Mouse (Mus musculus): ENCODE data around the gene Asb6.

The Asb6 gene

DNA sequence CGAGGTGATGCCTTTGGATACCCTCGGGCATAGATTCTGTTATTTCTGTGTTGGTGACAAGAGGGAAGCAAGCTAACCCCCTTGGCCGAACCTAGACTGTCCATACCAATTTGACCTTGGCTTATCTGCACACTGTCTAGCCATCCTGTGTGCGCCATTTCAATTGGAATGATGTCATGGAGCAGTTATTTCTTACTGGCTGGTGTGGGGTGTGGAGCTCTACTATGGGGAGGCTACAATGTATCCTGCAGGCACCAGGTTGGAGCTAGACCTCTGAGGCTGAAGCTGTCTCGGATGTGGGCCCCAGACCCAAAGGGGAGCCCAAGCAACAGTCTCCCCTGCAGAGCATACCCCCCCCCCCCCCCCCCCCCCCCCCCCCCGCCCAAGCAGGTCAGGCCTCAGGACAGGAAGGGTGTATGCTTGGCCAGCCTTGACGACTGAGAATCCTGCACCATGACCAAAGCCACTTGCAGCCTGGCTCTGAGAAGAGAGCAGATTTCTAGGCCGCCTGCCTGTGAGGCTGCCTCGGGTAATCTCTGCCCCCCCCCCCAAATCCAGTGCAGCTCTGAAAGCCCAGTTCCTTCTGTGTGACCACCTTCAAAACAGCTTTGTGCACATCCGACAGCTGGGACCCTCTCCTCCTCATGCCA, 4.4 kb upstream of the Asb6 start, which contains the start of gene Prrx2:
Prrx2 (plus strand) TSS at position 600 of the 650 bp plus-strand sequence.
- no peak for DNase-seq (ENCODE audit: low spot score)

DNA sequence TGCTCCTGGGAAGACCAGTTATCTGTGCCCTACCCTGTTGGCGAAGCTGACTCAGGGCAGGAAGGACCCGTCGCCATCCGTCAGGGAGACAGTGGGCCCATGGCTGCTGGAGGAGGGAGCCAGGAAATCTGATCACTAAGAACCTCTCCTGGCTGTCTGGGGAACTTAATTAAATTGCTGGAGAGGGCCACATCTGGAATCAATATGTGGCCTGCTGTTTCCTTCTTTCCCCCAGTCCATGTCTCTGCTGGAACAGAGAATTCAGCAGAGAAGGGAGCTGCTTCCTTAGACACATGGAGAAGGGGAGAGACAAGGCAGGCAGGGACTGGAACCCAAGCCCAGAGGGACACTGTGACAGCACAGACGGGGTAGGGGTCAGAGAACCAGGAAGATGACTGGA, 3.5 kb upstream of the Asb6 start:
- DNase-seq (ENCODE audit: low spot score) = no peak

DNA sequence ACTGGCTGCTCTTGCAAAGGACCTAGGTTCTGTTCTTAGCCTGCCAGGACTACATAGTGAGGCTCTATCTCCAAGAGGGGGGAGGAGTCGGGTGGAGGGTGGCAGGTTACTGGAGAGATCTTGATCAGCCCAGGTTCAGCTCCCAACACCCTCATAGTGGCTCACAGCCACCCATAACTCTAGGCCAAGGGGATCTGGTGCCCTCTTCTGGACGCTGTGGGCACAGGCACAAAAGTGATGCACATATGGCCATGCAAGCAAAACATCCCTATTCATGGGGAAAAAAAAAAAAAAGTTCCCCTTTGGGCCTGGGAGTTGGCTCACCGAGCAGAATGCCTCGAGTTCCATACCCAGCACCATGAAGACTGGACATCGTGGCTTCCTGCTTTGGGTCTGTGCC, 818 bp downstream of the Asb6 start:
- DNase-seq (ENCODE audit: low spot score) = no peak

DNA sequence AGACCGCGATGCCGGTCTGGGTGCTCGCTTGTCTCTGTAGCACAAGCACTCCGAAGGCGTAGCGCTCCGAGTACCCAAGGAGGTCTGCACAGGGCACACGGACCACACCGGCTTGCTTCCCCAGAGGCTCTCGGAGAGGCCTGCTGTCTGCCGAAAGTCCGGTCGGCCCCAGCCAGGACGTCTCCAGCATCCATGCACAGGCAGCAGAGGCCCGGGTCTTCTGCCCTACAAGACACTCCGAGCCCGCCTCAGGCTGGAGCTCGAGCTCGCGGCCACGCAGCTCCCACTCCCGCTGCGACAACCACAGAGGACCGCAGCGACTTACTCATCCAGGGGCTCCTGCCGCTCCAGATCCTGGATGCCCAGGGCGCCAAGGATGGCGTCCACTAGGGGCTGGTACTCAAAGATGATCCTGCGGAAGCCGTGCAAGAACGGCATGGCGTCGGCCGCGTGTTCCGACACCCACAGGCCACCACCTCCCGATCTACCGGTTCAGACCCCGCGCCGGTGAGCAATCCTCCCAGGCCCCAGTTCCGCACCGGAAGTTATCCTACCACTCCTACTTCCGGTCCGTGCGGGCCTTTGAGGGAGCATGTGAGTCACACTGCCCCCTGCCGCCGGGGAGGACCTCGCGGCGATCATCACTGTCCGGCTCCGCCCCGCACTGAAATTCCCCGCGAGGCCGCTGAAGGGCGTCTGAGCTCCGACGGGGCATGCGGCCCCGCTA, 2.2 kb downstream of the Asb6 start:
- peak; percentile 83 for DNase-seq (ENCODE audit: low spot score)

DNA sequence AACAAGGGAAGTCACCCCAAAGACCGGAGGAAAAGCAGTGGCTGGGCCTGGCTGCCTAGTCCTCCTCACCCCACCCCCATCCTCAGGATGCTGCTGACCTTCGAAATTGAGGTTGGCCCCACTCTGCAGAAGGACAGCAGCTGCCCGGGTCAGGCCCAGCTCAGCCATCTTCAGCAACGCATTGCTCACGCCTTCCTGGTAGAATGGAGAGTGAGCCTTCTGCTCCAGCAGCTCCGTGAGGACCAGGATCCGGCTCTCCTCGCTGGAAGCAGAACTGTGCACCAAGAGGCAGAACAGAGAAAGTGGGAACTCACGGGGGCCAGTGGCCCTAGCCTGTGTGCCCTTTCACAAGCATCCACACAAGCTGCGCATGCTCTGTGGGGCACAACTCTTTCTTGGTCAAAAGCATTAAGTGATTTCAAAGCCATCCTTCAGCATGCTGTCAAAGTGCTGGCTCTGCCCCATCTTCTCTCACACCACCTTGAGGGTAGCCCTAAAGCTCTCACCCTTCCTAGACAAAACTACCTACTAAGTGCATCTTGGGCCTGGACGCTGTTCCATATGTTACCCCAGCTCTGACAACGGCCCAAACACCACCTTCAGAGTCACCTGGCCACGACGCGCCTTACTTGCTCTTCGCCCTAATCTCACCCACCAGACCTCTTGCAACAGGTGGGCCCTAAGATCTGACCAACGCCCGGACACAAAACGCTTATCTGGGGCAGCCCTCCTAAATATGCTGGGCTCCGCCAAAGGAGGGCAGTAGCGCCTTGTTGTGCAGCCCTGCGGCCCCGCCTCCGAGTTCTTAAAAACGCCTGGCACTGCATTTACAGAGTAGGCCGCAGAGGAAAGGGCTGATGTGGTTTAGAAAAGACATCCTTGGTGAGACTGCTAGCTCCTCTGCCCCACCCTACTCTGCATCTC, 3.0 kb downstream of the Asb6 start:
- DNase-seq (ENCODE audit: low spot score) = peak; percentile 44

DNA sequence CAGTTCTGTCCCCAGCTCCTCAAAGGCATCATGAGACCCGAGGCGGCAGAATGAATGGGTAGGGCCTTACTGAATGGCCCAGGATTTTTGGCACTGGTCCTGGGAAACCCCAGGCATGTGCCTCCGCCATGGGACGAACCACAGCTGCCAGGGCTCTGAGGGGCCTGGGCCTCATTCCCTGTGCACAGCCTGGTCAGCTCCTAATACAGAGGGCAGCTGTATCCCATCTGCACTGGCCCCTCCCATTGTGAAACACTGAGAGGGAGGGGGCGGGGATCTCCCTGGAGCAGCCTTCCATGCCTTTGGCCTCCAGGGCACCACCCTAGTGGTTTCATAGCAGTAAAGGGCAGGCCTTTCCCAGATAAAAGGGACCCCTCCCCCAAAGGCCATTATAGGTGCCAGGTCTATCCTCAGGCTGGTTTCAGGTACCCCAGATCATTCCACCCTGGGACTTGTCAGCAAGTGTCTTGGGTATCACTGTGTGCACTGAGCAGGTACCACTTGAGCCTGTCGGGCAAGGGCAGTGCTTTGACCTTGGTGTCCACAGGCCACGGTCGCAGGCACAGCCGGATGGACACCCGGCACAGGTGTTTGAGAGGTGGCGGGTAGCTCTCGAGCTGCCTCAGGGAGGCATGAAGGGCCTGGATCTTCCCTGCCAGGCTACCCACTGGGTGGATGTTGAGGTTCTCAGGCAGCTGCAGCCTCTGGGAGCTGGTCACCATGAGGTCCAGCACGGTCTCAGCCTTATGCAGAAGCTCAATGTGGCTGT, 6.6 kb downstream of the Asb6 start:
- no peak for DNase-seq (ENCODE audit: low spot score)

DNA sequence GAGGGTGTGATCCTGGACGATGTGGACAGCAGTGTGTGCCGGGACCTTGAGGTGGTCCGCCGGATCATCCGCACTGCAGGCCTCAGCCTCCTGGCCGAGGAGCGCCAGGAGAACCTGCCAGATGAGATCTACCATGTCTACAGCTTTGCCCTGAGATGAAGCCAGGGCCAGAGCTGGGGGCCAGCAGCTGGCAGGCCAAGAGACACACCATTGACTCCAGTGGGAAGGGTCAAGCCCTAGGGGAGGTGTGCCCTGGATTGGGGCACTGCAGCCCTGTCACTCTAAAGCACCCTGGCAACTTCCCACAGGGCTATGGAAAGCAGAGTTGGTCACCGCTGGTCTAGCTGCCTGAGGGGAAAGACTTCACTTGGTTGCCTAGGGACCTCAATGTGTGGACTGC, 7.7 kb downstream of the Asb6 start:
- no peak for DNase-seq (ENCODE audit: low spot score)

DNA sequence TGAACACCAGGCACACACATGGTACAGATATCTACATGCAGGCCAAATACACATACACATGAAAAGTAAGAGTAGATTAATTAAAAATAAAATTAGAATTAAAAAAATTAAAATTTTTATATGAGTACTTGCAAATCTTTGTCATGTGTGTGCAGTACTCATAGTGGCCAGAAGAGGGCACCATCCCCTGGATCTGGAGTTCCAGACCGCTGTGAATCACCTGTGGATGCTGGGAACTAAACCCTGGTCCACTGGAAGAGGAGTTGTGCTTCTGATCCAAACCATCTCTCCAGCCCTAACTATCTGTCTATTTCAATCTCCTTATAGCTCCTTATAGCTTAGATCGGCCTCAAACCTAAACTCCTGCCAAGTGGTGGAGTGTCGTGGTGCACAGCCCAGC, 9.1 kb downstream of the Asb6 start:
- no peak for DNase-seq (ENCODE audit: low spot score)

DNA sequence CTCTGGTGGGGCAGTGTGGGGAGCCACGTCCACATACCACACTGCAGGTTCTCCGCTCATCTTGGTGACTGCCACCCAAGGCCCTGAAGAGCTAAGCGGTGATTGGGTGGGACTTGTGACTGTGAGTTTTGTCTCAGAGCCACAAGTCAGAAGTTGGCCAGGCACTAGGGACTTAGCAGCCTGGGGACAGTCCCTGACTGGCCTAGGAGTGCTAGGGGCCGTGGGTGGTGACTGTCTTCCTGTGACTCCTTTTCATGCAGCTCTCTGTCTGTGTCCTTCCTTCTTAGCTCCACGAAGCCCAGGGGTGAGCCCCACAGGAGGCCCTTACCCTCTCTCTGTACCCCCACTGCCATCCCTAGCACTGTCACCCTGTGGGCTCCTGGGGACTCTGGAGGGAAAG, 10.3 kb downstream of the Asb6 start:
- DNase-seq (ENCODE audit: low spot score) = no peak

DNA sequence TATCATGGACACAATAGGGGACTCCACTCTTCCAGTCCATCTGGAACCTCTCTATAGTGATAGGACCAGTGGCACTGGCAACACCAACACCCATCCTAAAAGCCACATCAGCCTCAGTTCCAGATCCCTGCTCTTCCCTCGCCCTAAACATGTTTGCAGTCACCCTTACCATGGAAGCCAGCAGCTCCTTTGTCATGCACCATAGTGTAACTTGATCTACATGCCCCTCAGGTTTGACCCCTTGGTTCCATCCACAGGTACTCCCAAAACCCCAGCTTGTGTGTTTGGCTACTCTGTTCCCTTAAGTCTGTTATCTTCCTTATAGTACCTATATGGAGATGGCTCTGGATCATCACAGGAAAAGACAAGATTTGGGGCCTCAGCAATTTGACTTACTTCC, 13.8 kb downstream of the Asb6 start:
- DNase-seq (ENCODE audit: low spot score) = no peak

DNA sequence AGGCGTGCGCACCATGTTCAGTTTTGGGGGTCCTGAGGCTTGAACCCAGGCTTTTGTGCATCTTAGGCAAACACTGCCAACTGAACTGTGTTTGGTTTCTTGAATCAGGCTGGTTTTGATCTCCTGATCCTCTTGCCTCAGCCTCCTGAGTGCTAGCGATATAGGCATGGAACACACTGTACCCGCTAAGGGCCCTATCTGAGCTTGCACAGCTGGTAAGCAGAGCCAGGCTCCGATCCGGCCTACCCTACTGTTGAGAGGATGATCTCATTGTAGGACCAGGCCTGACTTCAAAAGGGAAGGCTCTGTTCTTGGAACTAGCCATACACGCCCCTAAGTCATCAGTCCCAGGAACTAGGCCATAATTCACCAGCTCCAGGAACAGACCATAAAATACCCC, 19.6 kb downstream of the Asb6 start:
- DNase-seq (ENCODE audit: low spot score) = no peak

DNA sequence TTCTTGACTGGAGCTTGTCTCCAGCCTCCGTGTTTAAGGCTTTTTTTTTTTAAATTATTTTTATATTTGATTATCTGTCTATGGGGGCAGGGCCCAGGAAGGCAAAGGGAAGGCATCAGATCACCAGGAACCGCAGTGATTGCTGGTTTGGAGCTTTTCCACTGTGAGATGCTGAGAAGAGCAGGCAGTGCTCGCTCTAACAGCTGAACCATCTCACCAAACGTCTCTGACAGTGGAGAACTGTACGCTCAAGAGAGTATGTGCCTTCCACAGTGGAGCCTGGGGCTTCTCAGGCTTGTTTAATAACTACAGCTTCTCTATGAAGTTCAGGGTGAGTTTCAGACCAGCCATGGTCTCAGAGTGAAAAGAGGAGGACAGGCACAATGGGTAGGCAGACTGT, 20.6 kb downstream of the Asb6 start:
- no peak for DNase-seq (ENCODE audit: low spot score)

DNA sequence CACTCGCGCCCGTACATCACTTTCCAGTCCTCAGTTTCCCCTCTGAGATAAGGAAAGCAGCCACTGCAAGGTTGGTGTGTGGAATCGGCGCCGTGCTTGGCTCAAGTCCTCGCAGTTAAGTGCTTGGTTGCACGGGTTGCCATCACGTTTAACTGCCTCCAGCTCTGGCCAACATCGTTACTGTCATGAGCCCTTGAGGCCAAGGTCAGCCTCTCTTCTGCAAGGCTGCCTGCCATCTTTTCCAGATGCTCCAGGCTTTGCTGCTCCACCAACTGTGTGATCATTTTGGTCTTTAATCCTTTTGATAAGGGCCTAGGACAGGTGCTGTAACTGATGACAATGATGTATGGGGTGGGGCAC, 21.9 kb downstream of the Asb6 start:
- no peak for DNase-seq (ENCODE audit: low spot score)

DNA sequence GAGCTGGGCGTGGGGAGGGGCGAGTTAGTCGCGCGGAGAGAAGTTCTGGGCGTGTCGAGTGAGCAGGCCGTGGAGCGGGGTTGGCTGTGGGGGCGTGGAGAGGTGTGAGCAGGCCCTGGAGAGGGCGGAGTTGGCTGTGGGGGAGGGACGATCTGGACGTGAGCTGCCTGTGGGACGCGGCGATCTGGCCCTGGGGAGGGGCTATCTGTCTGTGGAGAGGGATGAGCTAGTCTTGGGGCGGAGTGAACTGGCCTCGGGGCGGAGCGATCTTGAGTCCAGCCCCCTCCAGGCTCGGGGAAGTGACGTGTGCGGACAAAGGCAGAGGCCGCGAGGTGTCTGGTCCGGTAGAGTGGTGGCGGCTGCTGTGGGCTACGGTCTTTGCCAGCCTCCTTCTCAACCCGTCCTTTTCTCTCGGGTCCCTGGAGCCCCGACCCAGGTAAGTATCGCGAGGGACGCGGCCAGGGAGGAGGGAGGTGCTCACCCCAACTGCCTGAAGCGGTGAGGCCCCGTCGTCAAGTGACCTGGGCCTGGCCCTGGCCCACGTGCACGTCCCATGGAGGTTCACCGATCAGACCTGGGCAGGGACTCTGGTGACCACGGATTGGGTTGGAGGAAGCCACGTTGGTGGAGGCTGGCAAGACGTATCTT, 22.4 kb downstream of the Asb6 start, which contains the start of gene Ntmt1:
Ntmt1 (plus strand) TSS at position 179 of the 648 bp plus-strand sequence.
- peak; percentile 99 for DNase-seq (ENCODE audit: low spot score)

DNA sequence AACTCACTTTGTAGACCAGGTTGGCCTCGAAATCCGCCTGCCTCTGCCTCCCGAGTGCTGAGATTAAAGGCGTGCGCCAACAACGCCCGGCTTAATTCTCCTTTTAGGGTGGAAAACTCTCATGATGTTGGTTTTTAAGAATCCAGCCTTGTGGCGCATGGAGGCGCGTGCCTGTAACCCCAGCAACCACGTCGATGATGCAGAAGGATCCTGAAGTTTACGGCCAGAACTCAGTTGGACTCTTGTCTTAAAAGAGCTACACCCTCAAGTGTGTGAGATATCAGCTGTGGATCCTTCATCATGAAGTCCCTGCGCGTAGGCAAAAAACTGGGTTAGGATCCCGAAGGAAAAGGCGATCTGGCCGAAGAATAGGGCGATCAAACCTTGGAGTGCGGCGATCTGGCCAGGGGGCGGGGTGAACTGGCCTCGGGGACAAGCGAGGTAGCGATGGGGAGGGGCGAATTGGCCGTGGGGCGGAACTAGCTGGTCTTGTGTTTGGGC, 22.9 kb downstream of the Asb6 start:
- no peak for DNase-seq (ENCODE audit: low spot score)

DNA sequence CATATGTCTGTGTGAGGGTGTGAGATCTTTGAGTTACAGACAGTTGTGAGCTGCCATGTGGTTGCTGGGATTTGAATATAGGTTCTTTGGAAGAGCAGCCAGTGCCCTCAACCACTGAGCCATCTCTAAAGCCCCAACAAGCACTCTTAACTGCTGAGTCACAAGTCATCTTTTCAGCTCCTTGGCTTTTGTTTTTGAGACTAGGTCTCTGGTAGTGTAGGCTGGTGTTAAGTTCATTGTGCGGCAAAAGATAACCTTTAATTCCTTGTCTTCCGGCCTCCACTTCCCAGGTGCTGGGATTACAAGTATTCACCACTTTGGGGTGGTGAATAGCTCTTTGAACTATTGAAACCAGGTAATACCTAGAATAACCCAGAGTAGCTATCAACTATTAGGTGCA, 24.1 kb downstream of the Asb6 start:
- DNase-seq (ENCODE audit: low spot score) = no peak

DNA sequence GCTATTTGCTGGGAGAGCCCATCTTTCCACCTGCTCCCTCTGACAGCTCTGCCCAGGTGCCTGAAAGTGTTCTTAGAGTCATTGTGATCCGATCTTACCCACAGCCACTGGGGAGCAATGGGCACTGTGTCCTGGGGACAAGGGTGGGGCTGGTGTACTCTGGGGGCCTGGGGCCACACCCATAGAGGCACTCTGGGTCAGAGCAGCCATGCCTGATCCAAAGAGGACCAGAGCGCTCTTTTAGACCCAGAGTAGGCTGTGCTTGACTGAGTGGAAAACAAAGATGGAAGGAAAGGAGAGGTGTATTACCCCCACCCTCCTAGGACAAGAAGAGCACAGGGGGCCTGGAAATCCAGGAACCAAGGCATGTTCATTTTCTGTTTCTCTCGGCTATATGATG, 26.5 kb downstream of the Asb6 start, which contains the start of gene 1700001O22Rik:
1700001O22Rik (minus strand) TSS at position 58 of the 400 bp plus-strand sequence.
- DNase-seq (ENCODE audit: low spot score) = no peak

DNA sequence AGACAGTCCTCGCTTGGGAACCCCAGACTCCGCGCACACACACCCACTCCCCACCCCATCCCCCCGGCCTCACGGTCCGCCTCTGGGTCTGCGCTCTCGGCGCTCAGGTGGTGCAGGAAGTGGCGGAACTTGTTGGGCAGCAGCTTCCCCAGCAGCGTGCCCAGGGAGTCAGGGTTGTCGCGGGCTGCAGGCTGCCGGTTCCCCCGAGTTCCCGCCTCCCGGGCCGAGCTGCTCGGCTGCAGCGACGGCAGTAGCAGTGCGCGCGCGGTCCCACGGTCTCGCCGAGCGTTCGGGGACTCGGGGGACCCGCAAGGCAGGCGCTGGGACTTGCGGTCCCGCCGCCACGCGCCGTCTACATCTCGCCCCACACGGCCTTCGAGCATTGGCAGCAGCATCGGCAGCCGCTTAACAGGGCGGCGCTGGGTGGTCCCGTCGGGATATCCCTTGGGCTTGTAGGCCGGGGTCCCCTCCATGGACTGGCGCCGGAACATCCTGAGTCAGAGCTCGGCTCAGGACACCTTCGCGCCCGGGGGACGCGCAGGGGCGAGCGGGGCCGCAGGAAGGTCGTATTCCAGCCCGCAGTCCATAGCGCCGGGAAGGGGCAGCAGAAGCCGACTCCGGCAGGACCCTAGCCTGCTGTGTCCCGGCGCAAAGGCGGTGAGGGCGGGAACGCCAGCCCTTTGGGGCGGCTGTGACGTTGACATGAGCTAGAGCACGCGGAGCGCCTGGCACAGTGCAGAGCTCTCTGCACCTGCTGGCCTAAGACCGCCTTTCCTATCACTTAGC, 28.9 kb downstream of the Asb6 start:
- DNase-seq (ENCODE audit: low spot score) = no peak

DNA sequence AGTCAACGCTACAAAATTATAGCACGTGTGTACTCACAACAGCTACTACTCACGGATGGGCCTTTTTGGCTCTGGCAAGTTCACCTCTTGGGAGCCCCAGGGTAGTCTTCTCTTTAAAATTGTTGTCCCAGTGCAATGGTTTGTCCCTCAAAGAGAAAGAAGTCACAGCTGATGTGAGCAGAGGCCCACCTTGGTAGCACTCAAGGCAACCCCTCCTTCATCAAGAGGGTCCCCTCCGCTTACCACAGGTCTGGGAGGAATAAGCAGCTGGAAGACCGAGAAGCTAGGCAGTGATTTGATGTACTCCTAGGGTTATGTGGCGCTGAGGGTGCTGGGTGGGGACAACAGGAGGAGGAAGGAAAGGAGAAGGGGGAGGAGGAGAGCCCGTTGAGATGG, 29.5 kb downstream of the Asb6 start:
- DNase-seq (ENCODE audit: low spot score) = no peak

DNA sequence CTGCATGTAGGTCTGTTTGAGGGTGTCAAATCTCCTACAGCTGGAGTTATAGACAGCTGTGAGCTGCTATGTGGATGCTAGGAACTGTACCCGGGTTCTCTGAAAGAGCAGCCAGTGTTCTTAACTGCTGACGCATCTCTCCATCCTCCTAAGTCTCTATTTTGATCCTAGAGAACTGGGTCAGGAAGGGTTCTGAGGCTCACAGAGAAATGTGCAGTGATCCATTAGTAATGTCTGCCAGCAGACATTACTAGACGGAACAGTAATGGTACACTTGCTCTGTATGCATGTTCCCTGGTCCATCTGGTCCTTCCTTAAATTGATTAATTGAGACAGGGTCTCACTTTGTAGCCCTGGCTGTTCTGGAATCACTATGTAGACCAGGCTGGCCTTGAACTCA, 30.7 kb downstream of the Asb6 start:
- no peak for DNase-seq (ENCODE audit: low spot score)

All from left cerebral cortex, adult 11 months (tissue).